Mouse (Mus musculus): Measurements from ENCODE around the gene Actn2.

- TF ChIP-seq CTCF (IDR thresholded peaks at IDR 0.05; ENCODE audit: insufficient read depth, low read length) (no peak), POLR2A (IDR thresholded peaks at IDR 0.05; ENCODE audit: borderline replicate concordance, extremely low read depth, low read depth, low read length) (no peak)
These were observed 79.1 kb downstream of the Actn2 start for GRCm38 (mm10) chr13:12261505-12261904.
